Mouse (Mus musculus) thymus, adult 2 months (tissue): ENCODE data around the gene Gm21874. TPM values are rescaled to one million over a fixed set of nuclear protein-coding genes. Genes with fewer than 3 reads are reported as not detected.
"Not testable (repeated sequence)": the region's sequence is repeated elsewhere in the genome, so short reads cannot be mapped to it uniquely, and the experiment has no call there.

ENCODE experiments used
- DNase-seq: peaks from one replicate; pipeline ENCODE4 v3.0.0; 2021
- H3K27ac ChIP-seq: fragments of 200-500 bp; 2 replicates; pipeline ENCODE4 v1.5.1; 2012; ENCODE audit warnings: low read length, control low read depth; ENCODE audit not compliant: control insufficient read depth, insufficient read depth
- H3K27me3 ChIP-seq: fragments of 200-500 bp; 2 replicates; pipeline ENCODE4 v1.6.1; 2012; ENCODE audit warnings: mild to moderate bottlenecking, low read length, moderate library complexity, mixed read lengths; ENCODE audit not compliant: control insufficient read depth, insufficient read depth
- H3K36me3 ChIP-seq: fragments of 200-500 bp; 2 replicates; pipeline ENCODE4 v1.6.1; 2012; ENCODE audit warnings: mild to moderate bottlenecking, low read length, moderate library complexity; ENCODE audit not compliant: control insufficient read depth, insufficient read depth
- H3K4me1 ChIP-seq: fragments of 200-500 bp; replicated peaks from 2 replicates; pipeline ENCODE4 v1.6.1; 2012; ENCODE audit warnings: low read length; ENCODE audit not compliant: control insufficient read depth, insufficient read depth
- H3K4me3 ChIP-seq: fragments of 200-500 bp; 2 replicates; pipeline ENCODE4 v1.5.1; 2012; ENCODE audit warnings: mild to moderate bottlenecking, low read length, control low read depth, moderate library complexity; ENCODE audit not compliant: control insufficient read depth, insufficient read depth
- polyA plus RNA-seq: library from polyadenylated mRNA; depleted of rRNA; stranded (reverse); fragments of >200 nt; gene quantifications from 2 replicates; pipeline ENCODE4 v1.2.3, GENCODE M21; 2012; rRNA removed

Gm21874 gene
- polyA plus RNA-seq = not detected in 2 replicates

GRCm38 (mm10) chrY:9416048-9416447, at the start of gene Gm21874:
TSS of gene Gm21874 (minus strand) at chrY:9416148.
- DNase-seq, H3K36me3 ChIP-seq, H3K27me3 ChIP-seq, H3K4me3 ChIP-seq, H3K4me1 ChIP-seq, H3K27ac ChIP-seq: not testable (repeated sequence)

Other genes starting within 250 kb of the Gm21874 start
- gene Gm21721, start 214.0 kb downstream of the Gm21874 start, polyA plus RNA-seq = not detected in 2 replicates
- not detected in 2 replicates for gene Gm21812, start 69.0 kb downstream of the Gm21874 start, polyA plus RNA-seq